ENCODE assay signal across 30 mouse cellular contexts in the genomic region with DNA sequence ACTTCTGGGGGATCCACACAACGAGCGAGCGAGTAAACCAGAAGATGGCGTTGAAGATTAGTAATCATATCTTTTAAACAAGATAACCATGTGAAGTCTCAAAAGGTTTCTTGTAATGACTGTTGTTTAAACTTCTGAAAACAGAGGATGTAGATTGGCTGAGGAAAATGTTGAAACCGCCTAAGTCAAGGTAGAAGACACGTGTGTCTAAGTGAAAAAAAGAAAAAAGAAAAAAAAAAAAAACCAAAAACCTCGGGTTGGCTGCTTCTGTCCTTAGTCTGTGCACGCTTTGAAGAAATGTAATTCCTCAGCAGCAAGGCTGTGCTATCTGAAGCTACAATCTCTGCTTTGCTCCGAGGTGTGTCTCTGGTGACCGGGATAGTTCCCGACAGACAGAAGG. TPM values are rescaled to one million over a fixed set of nuclear protein-coding genes. Genes with fewer than 3 reads are reported as not detected.
DNase-seq lines count a peak whose midpoint lies in the region; ATAC-seq and TF ChIP-seq lines count a peak whose summit lies in the region.
"Had no signal": no experiment of that assay in that cellular context is flagged by ENCODE, and none has a peak within 500 bp of the region (broad histone marks: within the 10 kb centered on the region; RNA-seq: fewer than 3 reads in every experiment).

No protein-coding gene starts in this region.

- H3K27ac ChIP-seq in forebrain, embryonic 11.5 days (ENCODE audit: low read depth, low read length): no peak overlapping the region
- H3K27ac ChIP-seq in forebrain, embryonic 13.5 days: no peak overlapping the region
- H3K27ac ChIP-seq in intestine, postnatal 0 days (ENCODE audit: low read depth, low read length): no peak overlapping the region
- H3K27ac ChIP-seq: embryonic facial prominence, embryonic 10.5 days; embryonic facial prominence, embryonic 13.5 days; forebrain, embryonic 12.5 days; heart, embryonic 15.5 days; hindbrain, embryonic 10.5 days; hindbrain, embryonic 13.5 days had no signal

- peaks cover 40% of the 10 kb centered on the region for H3K27me3 ChIP-seq in forebrain, embryonic 11.5 days (ENCODE audit: control insufficient read depth, insufficient read depth, low read length)
- peaks cover 57% of the 10 kb centered on the region for H3K27me3 ChIP-seq in forebrain, embryonic 13.5 days
- peaks cover 53% of the 10 kb centered on the region for H3K27me3 ChIP-seq in intestine, postnatal 0 days (replicated peaks; ENCODE audit: control insufficient read depth, insufficient read depth, low read length)

- H3K4me3 ChIP-seq in forebrain, embryonic 11.5 days (ENCODE audit: low read depth, low read length): no peak overlapping the region
- H3K4me3 ChIP-seq in forebrain, embryonic 13.5 days: no peak overlapping the region
- H3K4me3 ChIP-seq in intestine, postnatal 0 days (ENCODE audit: low read depth, low read length): no peak overlapping the region
- H3K4me3 ChIP-seq: embryonic facial prominence, embryonic 10.5 days; embryonic facial prominence, embryonic 13.5 days; forebrain, embryonic 12.5 days; heart, embryonic 12.5 days; heart, embryonic 15.5 days; hindbrain, embryonic 10.5 days; hindbrain, embryonic 13.5 days had no signal

- no peaks in the 10 kb centered on the region for H3K9me3 ChIP-seq in forebrain, embryonic 11.5 days (ENCODE audit: control insufficient read depth, low read length)
- H3K9me3 ChIP-seq in forebrain, embryonic 13.5 days (replicated peaks): no peaks in the 10 kb centered on the region
- H3K9me3 ChIP-seq in intestine, postnatal 0 days (ENCODE audit: control insufficient read depth): no peaks in the 10 kb centered on the region
- H3K9me3 ChIP-seq: embryonic facial prominence, embryonic 10.5 days; embryonic facial prominence, embryonic 13.5 days; forebrain, embryonic 12.5 days; G1E; heart, embryonic 12.5 days; heart, embryonic 15.5 days; hindbrain, embryonic 10.5 days; hindbrain, embryonic 13.5 days had no signal

- no peak for ATAC-seq in forebrain, embryonic 11.5 days (replicated peaks; ENCODE audit: low FRiP score)
- ATAC-seq in forebrain, embryonic 13.5 days: no peak
- peak; percentile 46 for ATAC-seq in CD4-positive, CD25-positive, alpha-beta regulatory T cell, adult 4 months
- ATAC-seq in activated CD4-positive, CD25-positive, alpha-beta regulatory T cell, adult 4 months: peak; percentile 47
- ATAC-seq in intestine, postnatal 0 days: no peak
- ATAC-seq: forebrain, embryonic 16.5 days; hindbrain, embryonic 16.5 days; Patski had no signal

- no peak overlapping the region for H3K4me2 ChIP-seq in forebrain, embryonic 11.5 days (ENCODE audit: low read depth, low read length, severe bottlenecking)
- no peak overlapping the region for H3K4me2 ChIP-seq in forebrain, embryonic 13.5 days
- no peak overlapping the region for H3K4me2 ChIP-seq in intestine, postnatal 0 days (replicated peaks; ENCODE audit: low read depth)
- H3K4me2 ChIP-seq: embryonic facial prominence, embryonic 13.5 days; forebrain, embryonic 12.5 days; heart, embryonic 12.5 days; heart, embryonic 15.5 days; hindbrain, embryonic 13.5 days had no signal

- peak; percentile 4 for DNase-seq in forebrain, embryonic 11.5 days (ENCODE audit: low spot score)
- DNase-seq in naive thymus-derived CD4-positive, alpha-beta T cell, adult 2 months (ENCODE audit: low read depth): peak; percentile 70
- DNase-seq in kidney, adult 11 months: no peak
- DNase-seq in lung, adult 18-20 months: no peak
- DNase-seq: adrenal gland, adult 8-10 months; adrenal gland, postnatal 25 days; cerebellum, adult 11-12 months; cerebellum, adult 8-10 months; cerebellum, postnatal 10 days; cerebellum, postnatal 36 days; embryo, embryonic 11 days; gastrocnemius, postnatal 14 days; heart, postnatal 10 days; heart, postnatal 36 days; kidney, adult 18-20 months had no signal

- TF ChIP-seq CTCF in intestine, postnatal 0 days (IDR thresholded peaks at IDR 0.05; ENCODE audit: low read depth): no peak

- H3K9ac ChIP-seq in forebrain, embryonic 11.5 days (ENCODE audit: low read length): no peak overlapping the region
- H3K9ac ChIP-seq in forebrain, embryonic 13.5 days: no peak overlapping the region
- no peak overlapping the region for H3K9ac ChIP-seq in intestine, postnatal 0 days (ENCODE audit: low read depth, low read length)
- H3K9ac ChIP-seq: embryonic facial prominence, embryonic 13.5 days; forebrain, embryonic 12.5 days; heart, embryonic 12.5 days; heart, embryonic 15.5 days; hindbrain, embryonic 13.5 days had no signal

- no peaks in the 10 kb centered on the region for H3K36me3 ChIP-seq in forebrain, embryonic 11.5 days (ENCODE audit: control insufficient read depth, insufficient read depth, low read length)
- no peaks in the 10 kb centered on the region for H3K36me3 ChIP-seq in forebrain, embryonic 13.5 days (ENCODE audit: poor library complexity, severe bottlenecking)
- H3K36me3 ChIP-seq in intestine, postnatal 0 days (ENCODE audit: control insufficient read depth, insufficient read depth): no peaks in the 10 kb centered on the region
- H3K36me3 ChIP-seq: embryonic facial prominence, embryonic 10.5 days; embryonic facial prominence, embryonic 13.5 days; forebrain, embryonic 12.5 days; G1E; heart, embryonic 12.5 days; heart, embryonic 15.5 days; hindbrain, embryonic 10.5 days; hindbrain, embryonic 13.5 days had no signal

- WGBS in forebrain, embryonic 11.5 days: 74% methylated on average over 11 of the region's 11 CpGs
- WGBS in forebrain, embryonic 13.5 days: 72% methylated on average over 11 of the region's 11 CpGs
- WGBS in intestine, postnatal 0 days: 57% methylated on average over 11 of the region's 11 CpGs

- H3K4me1 ChIP-seq in forebrain, embryonic 11.5 days (replicated peaks; ENCODE audit: control insufficient read depth, insufficient read depth, low read length): peaks cover 10% of the 10 kb centered on the region
- H3K4me1 ChIP-seq in forebrain, embryonic 13.5 days: peaks cover 23% of the 10 kb centered on the region
- H3K4me1 ChIP-seq in intestine, postnatal 0 days (replicated peaks; ENCODE audit: control insufficient read depth, insufficient read depth, low read length): 0 out of 2 replicates have a peak, but pooled peaks cover 3% of the 10 kb centered on the region

RNA-seq across cellular contexts. Expression of a gene that starts 1.5 kb away (rescaled TPM):
- 0.07 TPM in 1 of 2 replicates, not detected in the other for polyA plus RNA-seq in forebrain, embryonic 11.5 days (2014; fragmentation: Nextera tagmentation; extraction: Ambion mirVana)
- 0.04 and 0.08 TPM in 2 replicates for polyA plus RNA-seq in forebrain, embryonic 13.5 days (2015; fragmentation: Nextera tagmentation; extraction: Ambion mirVana)
- 10 to 100 TPM; 14.8 to 22.6 TPM for polyA plus RNA-seq in CD4-positive, CD25-positive, alpha-beta regulatory T cell, adult 4 months (2017; shearing (Covaris generic))
- polyA plus RNA-seq in activated CD4-positive, CD25-positive, alpha-beta regulatory T cell, adult 4 months (2017; shearing (Covaris generic)): 10 to 100 TPM; 23.8 to 26.4 TPM
- polyA plus RNA-seq in intestine, postnatal 0 days (2015; fragmentation: Nextera tagmentation; extraction: Ambion mirVana): 0.05 and 0.12 TPM in 2 replicates
- polyA plus RNA-seq: G1E; hindbrain, embryonic 10.5 days had no signal

Comparison
In these comparisons a context has a peak if more than half of its experiments do, and no peak if none do; other contexts are left out.
1. ATAC-seq: peak in CD4-positive, CD25-positive, alpha-beta regulatory T cell, adult 4 months (single experiment) and activated CD4-positive, CD25-positive, alpha-beta regulatory T cell, adult 4 months (single experiment); none in forebrain, embryonic 11.5 days (single experiment), forebrain, embryonic 13.5 days (single experiment) and intestine, postnatal 0 days (single experiment).
2. DNase-seq: peak in forebrain, embryonic 11.5 days (single experiment) and naive thymus-derived CD4-positive, alpha-beta T cell, adult 2 months (single experiment); none in kidney, adult 11 months (single experiment) and lung, adult 18-20 months (0 of 2).
3. RNA of a gene that starts 1.5 kb away (polyA plus RNA-seq): 23.8 to 26.4 TPM in activated CD4-positive, CD25-positive, alpha-beta regulatory T cell, adult 4 months and 14.8 to 22.6 TPM in CD4-positive, CD25-positive, alpha-beta regulatory T cell, adult 4 months; 0.05 to 0.12 TPM in intestine, postnatal 0 days, 0.07 TPM in forebrain, embryonic 11.5 days and 0.04 to 0.08 TPM in forebrain, embryonic 13.5 days; every median in the first group is over 10 times any median in the second.